Mouse (Mus musculus) thymus, postnatal 36 days (tissue): ENCODE measurements around the gene Gm7534.

Source experiments
- DNase-seq, 2 experiments: peaks; one replicate each; pipeline ENCODE4 v3.0.0; 2022; ENCODE audit warnings: mixed read lengths in 2 of 2

Gm7534 gene

DNA sequence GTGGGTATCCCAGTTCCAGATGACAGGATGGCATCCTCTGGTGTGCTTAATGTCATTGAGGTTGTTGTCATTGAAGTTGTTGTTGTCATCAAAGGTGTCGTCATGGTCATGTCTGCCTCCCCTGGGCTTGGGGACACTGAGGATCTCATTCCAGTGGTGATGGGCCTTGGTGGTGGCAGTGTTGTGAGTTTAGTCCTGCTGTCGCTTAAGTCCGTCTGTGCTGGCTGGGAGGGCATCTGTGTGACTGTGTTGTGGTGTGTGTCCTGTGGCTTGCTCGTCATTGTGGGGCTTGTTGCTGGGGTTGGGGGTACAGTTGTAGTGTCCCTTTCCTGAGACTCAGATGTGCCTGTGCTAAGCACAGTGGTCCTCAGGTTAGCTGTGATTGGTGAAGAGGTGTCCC lies at the start of gene Gm7534:
TSS of gene Gm7534 (minus strand) at position 101 of the 400 bp plus-strand sequence.
- DNase-seq: no peak

GRCm38 (mm10) chr4:134252131-134252910 lies 49.5 kb upstream of the Gm7534 start:
- no peak for DNase-seq

DNA sequence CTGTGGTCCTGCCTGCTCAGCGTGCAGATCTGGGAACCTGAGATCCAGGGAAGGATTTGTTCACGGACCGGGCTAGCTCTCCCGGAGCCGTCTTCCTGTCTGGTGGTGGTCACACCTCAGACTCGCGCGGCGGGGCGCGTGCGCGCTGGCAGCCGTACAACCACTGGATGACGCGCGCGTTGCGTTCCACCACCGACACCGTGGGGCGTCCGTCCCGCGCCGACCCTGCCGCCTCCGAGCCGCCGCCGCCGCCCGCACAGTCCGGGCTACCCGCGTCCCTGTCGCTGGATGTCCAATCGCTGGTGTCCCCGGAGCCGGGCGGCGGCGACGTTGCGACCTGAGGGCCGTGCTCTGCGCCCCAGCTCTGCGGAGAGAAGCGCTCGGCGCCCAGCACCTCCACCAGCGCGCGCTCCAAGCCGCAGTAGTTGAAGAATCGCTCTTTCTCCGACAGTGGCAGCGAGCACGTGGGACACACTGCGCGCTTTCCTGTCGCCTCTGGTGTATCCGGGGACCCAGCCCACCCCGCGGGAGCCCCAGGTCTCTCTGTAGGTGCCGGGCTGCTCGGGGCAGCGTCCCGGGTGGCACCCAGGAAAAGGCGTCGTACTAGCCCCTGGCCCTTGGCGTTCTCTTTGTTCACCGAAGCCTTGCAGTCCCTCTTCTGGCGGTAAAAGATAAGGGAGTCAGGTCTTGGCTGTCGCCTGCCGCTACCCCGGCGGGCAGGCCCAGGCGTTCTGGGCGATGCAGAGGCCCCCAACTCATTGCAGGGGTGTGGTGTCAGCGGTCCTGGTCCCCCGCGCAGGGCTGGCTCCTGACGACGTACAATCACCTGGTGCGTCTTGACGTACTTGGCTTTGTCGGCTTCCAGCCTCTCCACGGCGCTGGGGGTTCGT lies 48.7 kb upstream of the Gm7534 start:
- DNase-seq: peak; percentile 37 to 52

- no peak for DNase-seq
These were observed 48.1 kb upstream of the Gm7534 start for GRCm38 (mm10) chr4:134250930-134251240.

GRCm38 (mm10) chr4:134250116-134250929 lies 47.5 kb upstream of the Gm7534 start:
- no peak for DNase-seq

GRCm38 (mm10) chr4:134249651-134250050 lies 46.8 kb upstream of the Gm7534 start:
- DNase-seq: peak; percentile 71

DNA sequence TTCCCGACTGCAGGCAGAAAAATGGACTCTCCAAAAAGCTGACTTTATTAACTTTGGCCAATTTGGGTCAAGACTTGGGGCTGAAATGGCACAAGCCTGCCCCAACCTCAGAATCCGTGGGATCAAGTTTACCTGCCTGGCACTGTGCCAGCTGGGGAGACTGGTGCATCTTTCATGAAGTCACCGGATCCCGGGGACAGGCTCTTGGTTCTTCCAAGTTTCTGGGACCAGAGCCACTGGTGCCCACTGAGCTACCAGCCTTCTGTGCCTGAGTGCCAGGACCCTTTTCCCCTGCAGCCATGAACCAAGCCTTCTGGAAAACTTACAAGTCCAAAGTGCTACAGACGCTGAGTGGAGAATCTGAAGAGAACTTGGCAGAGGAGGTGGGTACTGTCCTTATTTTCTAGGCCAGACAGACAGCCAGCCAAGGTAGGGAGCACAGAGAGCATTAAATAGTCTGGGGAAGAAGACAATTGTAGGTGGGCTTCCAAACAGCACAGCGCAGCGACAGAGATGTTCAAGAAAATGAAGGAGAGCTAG lies 44.0 kb upstream of the Gm7534 start, which contains the start of gene Gm30191:
TSS of gene Gm30191 (plus strand) at position 217 of the 540 bp plus-strand sequence.
- no peak for DNase-seq

GRCm38 (mm10) chr4:134246256-134246655 lies 43.5 kb upstream of the Gm7534 start:
- DNase-seq: no peak

GRCm38 (mm10) chr4:134245148-134245843 lies 42.5 kb upstream of the Gm7534 start, which contains the start of gene Zfp593:
Gene Zfp593 (minus strand): TSS chr4:134245592.
- DNase-seq: peak; percentile 95 to 97

GRCm38 (mm10) chr4:134243516-134244250 lies 40.9 kb upstream of the Gm7534 start, which contains the start of gene E130218I03Rik:
Gene E130218I03Rik (plus strand): TSS chr4:134243662.
- no peak for DNase-seq

DNA sequence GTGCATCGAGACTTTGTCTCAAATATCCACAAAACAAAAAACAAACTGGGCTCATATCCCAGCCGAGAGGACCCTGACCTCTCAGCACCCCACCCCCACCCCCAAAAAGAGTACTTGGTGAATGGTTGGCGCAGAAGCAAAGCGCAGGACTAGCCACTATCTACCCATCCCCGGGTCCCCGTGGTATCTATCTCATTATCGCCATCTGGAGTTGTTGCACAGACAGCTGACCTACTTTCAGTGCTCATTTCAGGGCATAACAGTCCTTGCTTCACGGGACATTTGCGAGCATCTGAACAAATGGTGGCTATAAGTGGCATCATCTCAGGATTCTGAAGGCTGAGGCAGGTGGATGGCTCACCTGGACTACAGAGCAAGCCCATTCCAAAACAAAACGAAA lies 35.9 kb upstream of the Gm7534 start:
- no peak for DNase-seq

DNA sequence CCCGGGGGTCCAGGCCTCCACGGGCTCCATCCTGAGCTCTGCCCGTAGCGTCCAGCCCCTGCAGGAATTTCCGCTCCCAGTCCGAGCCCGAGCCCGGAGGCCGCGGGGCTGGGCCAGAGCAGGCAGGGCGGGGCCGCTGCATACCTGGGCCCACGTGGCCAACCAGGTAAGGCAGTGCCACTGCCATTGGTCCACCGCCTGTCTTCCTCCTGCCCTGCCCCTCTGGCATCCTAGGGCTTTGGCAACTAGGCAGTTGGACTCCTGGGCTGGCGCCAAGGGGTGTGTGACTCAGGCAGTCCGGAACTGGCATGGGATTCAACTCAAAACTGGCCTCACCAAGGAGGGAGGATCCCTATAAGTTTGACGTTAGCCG lies 35.5 kb upstream of the Gm7534 start, which contains the start of gene Cnksr1:
TSS of gene Cnksr1 (minus strand) at position 121 of the 373 bp plus-strand sequence.
- no peak for DNase-seq

DNA sequence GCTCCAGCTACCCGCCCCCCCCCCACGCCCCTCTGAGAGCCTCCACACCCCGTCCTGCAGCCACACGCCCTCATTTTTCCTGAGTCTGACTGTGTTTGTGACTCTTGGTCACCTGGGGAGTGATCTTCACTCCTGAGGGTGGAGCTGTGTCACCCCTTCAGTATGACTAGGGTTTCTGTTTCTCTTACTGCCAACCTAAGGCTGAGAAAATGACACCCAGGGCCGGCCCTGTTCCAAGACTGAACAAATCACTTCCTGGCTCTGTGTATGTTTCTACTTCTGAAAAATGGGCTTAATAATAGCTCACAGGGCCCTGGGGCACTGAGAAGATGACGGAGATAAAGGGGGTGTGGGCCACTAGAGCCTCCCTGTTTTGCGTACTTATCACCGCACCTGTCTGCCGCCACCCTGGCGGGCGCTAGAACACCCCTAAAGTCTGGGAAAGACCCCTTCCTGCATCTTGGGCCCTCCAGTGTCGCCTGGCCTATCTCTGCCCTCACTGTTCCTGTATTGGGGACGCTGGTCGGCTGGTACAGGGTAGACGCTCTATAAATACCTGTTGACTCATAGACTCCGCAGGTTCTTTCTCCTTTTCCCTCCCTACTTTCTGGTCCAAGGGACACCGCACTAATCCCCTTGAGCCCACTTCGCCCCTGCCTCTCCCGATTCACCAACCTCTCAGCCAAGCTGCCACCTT lies 34.9 kb upstream of the Gm7534 start:
- no peak for DNase-seq

- DNase-seq: no peak
These were observed 32.1 kb upstream of the Gm7534 start for GRCm38 (mm10) chr4:134234876-134235275.

- no peak for DNase-seq
These were observed 27.6 kb upstream of the Gm7534 start for GRCm38 (mm10) chr4:134230431-134230830.

- DNase-seq: no peak
These were observed 24.4 kb upstream of the Gm7534 start, which contains the start of gene Catsper4 for GRCm38 (mm10) chr4:134227194-134227593. Gene Catsper4 (minus strand): TSS chr4:134227383.

DNA sequence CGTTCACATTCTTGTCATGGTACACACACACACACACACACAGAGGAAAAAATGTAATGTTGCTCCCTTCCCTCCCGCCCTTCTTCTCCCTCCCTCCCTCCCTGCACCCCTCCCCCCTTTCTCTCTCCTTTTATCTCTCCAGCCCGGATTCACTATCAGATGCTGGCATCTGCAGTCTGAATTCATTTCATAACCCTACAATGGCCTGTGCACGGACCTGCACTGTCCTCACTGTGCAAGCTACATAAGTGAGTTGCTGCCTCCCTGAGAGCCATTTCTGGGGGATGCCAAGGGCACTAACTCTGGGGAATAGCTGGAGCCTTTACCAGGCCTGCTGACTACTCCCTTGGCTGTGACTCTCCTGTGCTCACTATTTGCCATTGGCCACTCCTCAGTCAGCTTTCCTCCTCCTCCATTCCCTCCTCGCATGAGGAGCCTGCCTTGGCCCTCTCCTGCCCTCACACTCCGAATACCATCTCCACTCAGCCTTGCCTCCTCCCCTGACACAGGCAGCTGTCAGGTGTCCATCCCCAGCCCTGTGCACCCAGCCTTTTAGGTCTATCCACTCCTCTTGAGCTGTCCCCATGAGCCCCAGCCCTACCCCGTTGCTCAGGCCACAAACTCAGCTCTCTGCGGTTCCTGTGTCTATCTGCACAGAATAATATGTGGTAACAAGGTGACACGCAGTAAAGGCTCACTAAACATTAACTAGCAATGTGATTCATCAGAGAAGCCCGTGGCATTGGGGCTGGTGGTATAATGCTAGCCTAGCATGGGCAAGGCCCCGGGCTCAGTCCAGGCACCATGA lies 20.2 kb upstream of the Gm7534 start:
- no peak for DNase-seq

DNA sequence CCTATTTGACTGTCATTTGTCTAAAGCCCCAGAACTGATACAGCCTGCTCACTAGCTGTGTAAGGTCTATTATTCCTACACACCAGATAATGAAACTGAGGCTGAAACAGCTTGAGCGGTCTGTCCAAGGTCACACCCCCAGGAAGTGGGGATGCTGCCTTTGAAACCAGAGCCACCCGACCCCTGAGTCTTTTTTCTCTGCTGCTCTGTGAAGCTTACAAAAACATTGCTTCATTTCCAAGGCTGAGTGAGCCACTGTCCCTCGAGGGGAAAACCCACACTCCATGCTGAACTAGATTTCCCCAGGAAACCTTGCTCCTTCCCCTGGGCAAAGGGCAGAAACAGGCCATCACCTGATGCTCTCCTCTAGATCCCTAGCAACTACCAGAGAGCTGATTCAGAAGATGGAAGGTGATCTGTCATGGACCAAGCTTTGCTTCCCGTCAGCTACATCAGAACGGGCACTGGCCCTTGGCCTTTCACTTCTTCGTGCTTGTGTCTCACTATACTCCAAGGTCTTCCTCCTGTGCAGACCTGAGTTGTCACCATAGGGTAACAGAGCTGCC lies 3.8 kb upstream of the Gm7534 start:
- DNase-seq: no peak

DNA sequence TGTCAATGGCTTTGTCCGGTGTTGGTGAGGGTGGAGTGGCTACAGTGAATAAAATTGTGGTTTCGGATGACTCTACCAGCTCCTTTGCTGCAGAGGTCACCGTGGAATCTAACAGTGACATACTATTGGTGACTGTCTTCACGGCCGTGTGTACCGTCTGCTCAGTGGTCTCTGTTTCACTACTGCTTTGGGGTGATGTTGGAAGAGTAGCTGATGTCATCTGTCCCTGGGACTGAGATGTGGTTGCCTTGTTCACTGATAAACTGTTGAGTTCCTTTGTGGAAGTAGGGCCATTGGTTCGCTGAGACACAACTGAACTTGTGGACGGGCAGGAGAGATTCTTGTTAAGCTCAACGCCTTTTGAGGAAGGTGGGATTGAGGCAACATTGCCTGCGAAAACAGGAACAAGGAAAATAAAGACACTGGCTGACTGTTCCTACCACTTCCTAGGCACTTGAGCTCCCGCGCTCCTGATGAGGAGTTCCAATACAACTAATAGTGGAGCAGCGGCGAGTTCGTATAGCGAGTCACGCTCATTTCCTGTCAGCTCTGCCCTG lies 614 bp upstream of the Gm7534 start:
- DNase-seq: no peak
